Mouse (Mus musculus) myocyte (in vitro differentiated cells): Measurements from ENCODE around the gene Golga7b. TPM values are rescaled to one million over a fixed set of nuclear protein-coding genes. Genes with fewer than 3 reads are reported as not detected.

Experiments
- H3K27me3 ChIP-seq: one replicate; pipeline ENCODE4 v1.6.1; 2011; ENCODE audit not compliant: control insufficient read depth, insufficient read depth, insufficient read length
- H3K36me3 ChIP-seq: one replicate; pipeline ENCODE4 v1.6.1; 2011; ENCODE audit not compliant: control insufficient read depth, insufficient read depth
- H3K4me2 ChIP-seq: one replicate; pipeline ENCODE4 v1.6.1; 2011; ENCODE audit warnings: low read depth, control low read depth
- H3K4me3 ChIP-seq: one replicate; pipeline ENCODE4 v1.5.1; 2011; ENCODE audit warnings: mild to moderate bottlenecking, control low read depth, moderate library complexity
- H3K79me2 ChIP-seq: one replicate; pipeline ENCODE4 v1.6.1; 2011; ENCODE audit not compliant: control insufficient read depth, insufficient read depth
- H3ac ChIP-seq: one replicate; pipeline ENCODE4 v1.6.1; 2011; ENCODE audit not compliant: control insufficient read depth, insufficient read length
- CEBPB ChIP-seq: IDR thresholded peaks from 2 replicates; pipeline ENCODE4 v1.6.1; 2011; ENCODE audit warnings: mild to moderate bottlenecking, moderate library complexity; ENCODE audit not compliant: poor library complexity, insufficient read depth, severe bottlenecking
- E2F4 ChIP-seq: IDR thresholded peaks from one replicate; pipeline ENCODE4 v1.6.1; 2011; ENCODE audit warnings: mild to moderate bottlenecking, control low read depth, moderate library complexity; ENCODE audit not compliant: insufficient read depth
- MAX ChIP-seq: IDR thresholded peaks from one replicate; pipeline ENCODE4 v1.6.1; 2011; ENCODE audit warnings: low read depth, mild to moderate bottlenecking, control low read depth
- MYOD1 ChIP-seq, 3 experiments: IDR thresholded peaks; one replicate each; pipeline ENCODE4 v1.6.1; 2011; ENCODE audit warnings: control low read depth in 2 of 3, low read depth in 2 of 3, mild to moderate bottlenecking in 2 of 3, moderate library complexity in 1 of 3; ENCODE audit not compliant: insufficient read length in 2 of 3, control insufficient read depth in 1 of 3
- MYOG ChIP-seq, 3 experiments: IDR thresholded peaks; one replicate each; pipeline ENCODE4 v1.6.1; 2011; ENCODE audit warnings: control low read depth in 2 of 3, low read depth in 2 of 3, mild to moderate bottlenecking in 2 of 3; ENCODE audit not compliant: insufficient read length in 2 of 3, control insufficient read depth in 1 of 3, insufficient read depth in 1 of 3
- POLR2A ChIP-seq: IDR thresholded peaks from one replicate; pipeline ENCODE4 v1.6.1; 2011; ENCODE audit warnings: low read depth, mild to moderate bottlenecking, control low read depth, moderate library complexity; ENCODE audit not compliant: insufficient read length
- POLR2AphosphoS2 ChIP-seq: IDR thresholded peaks from one replicate; pipeline ENCODE4 v1.6.1; 2011; ENCODE audit warnings: low read depth, control low read depth; ENCODE audit not compliant: insufficient read length
- REST ChIP-seq: IDR thresholded peaks from one replicate; pipeline ENCODE4 v1.6.1; 2011; ENCODE audit warnings: mild to moderate bottlenecking, control low read depth, moderate library complexity; ENCODE audit not compliant: insufficient read depth, insufficient read length
- SRF ChIP-seq: IDR thresholded peaks from one replicate; pipeline ENCODE4 v1.6.1; 2011; ENCODE audit warnings: low read depth; ENCODE audit not compliant: control insufficient read depth, insufficient read length
- TCF12 ChIP-seq: IDR thresholded peaks from one replicate; pipeline ENCODE4 v1.6.1; 2011; ENCODE audit warnings: mild to moderate bottlenecking, control low read depth; ENCODE audit not compliant: poor library complexity, insufficient read depth, severe bottlenecking
- TCF3 ChIP-seq: IDR thresholded peaks from one replicate; pipeline ENCODE4 v1.6.1; 2011; ENCODE audit warnings: low read depth, control low read depth; ENCODE audit not compliant: insufficient read length
- USF1 ChIP-seq: IDR thresholded peaks from one replicate; pipeline ENCODE4 v1.6.1; 2011; ENCODE audit warnings: low read depth, mild to moderate bottlenecking, control low read depth, moderate library complexity
- polyA plus RNA-seq: library from polyadenylated mRNA; unstranded; fragments of >200 nt; fragmentation: generic; extraction: Trizol; gene quantifications from one replicate; pipeline ENCODE4 v1.2.1, GENCODE M21; 2012; ENCODE audit warnings: missing spikeins

The Golga7b gene
- polyA plus RNA-seq, 1 experiment: 0.06 TPM

DNA sequence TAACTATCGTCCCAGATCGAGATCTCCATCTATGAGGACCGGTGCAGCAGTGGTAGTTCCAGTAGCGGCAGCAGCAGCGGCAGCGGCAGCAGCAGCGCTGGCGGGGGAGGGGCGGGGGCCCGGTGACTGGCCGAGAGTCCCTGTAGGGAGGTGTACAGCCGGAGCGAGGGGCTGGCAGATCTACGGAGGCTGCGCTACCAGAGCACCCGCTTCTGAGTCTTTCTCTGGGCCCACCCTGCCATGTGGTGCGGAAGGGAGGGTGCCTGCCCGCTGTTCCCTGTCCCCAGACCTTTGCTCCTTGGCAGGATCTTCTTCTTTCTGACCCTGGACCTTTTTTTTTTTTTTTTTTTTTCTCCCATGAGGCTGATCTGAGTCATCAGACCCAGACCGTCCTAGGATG is 21.0 kb downstream of the Golga7b start:
- Histone ChIP-seq H3ac (no peak overlapping the region), H3K4me3 (no peak overlapping the region)

DNA sequence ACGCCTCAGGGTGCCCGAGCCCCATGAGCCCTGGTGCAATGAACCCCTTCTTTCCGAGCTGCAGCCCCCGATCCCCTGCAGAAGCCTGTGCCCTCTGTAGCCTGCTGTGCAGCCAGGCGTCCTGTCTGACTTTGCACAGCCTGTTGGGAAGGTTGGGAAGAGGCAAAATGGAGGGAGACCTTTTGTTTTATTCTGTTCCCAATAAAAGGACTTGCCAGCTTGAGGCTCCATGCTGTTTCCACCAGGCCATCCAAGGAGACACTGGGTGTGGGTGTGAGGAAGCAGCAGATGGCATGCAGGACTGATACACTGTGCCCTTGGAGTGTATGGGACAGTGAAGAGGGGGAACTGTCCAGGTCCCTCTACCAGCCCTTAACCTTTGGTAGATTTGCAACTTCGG is 22.7 kb downstream of the Golga7b start:
- H3K79me2 ChIP-seq: no peaks in the 10 kb centered on the region
- peaks cover 19% of the 10 kb centered on the region for H3K27me3 ChIP-seq
- H3ac ChIP-seq: no peak overlapping the region
- no peak overlapping the region for H3K4me2 ChIP-seq
- H3K4me3 ChIP-seq: no peak overlapping the region
- no peaks in the 10 kb centered on the region for H3K36me3 ChIP-seq
- no peak for TF ChIP-seq MYOG (IDR thresholded peaks at IDR 0.05; ENCODE audit: control insufficient read depth in 1 of 3, insufficient read depth in 1 of 3, insufficient read length in 2 of 3, low read depth in 2 of 3)
- no peak for TF ChIP-seq CEBPB
- no peak for TF ChIP-seq SRF
- TF ChIP-seq POLR2AphosphoS2: no peak
- TF ChIP-seq REST: no peak
- TF ChIP-seq TCF12: no peak
- no peak for TF ChIP-seq USF1
- no peak for TF ChIP-seq POLR2A
- TF ChIP-seq TCF3: no peak
- no peak for TF ChIP-seq MAX
- TF ChIP-seq E2F4: no peak
- no peak for TF ChIP-seq MYOD1 (IDR thresholded peaks at IDR 0.05; ENCODE audit: control insufficient read depth in 1 of 3, insufficient read length in 2 of 3, low read depth in 2 of 3)

More for the DNA sequence above, 21.0 kb downstream of the Golga7b start:
- H3K36me3 ChIP-seq: no peaks in the 10 kb centered on the region
- TF ChIP-seq USF1: no peak
- no peak for TF ChIP-seq TCF3
- TF ChIP-seq MAX: no peak
- TF ChIP-seq REST: no peak
- no peak for TF ChIP-seq POLR2AphosphoS2
- no peak for TF ChIP-seq CEBPB
- TF ChIP-seq SRF: no peak
- TF ChIP-seq E2F4: no peak
- no peak for TF ChIP-seq POLR2A
- no peak for TF ChIP-seq MYOG (IDR thresholded peaks at IDR 0.05; ENCODE audit: control insufficient read depth in 1 of 3, insufficient read depth in 1 of 3, insufficient read length in 2 of 3, low read depth in 2 of 3)
- no peak for TF ChIP-seq TCF12
- TF ChIP-seq MYOD1 (IDR thresholded peaks at IDR 0.05; ENCODE audit: control insufficient read depth in 1 of 3, insufficient read length in 2 of 3, low read depth in 2 of 3): no peak
- H3K4me2 ChIP-seq: peak overlapping the region; percentile 64
- H3K27me3 ChIP-seq: peaks cover 16% of the 10 kb centered on the region
- H3K79me2 ChIP-seq: no peaks in the 10 kb centered on the region

GRCm38 (mm10) chr19:42271182-42271581 is 23.8 kb downstream of the Golga7b start:
- Histone ChIP-seq H3K79me2 (no peaks in the 10 kb centered on the region), H3ac (no peak overlapping the region), H3K36me3 (no peaks in the 10 kb centered on the region), H3K4me2 (no peak overlapping the region), H3K4me3 (no peak overlapping the region), H3K27me3 (peaks cover 29% of the 10 kb centered on the region)
- TF ChIP-seq MYOD1 (IDR thresholded peaks at IDR 0.05; ENCODE audit: control insufficient read depth in 1 of 3, insufficient read length in 2 of 3, low read depth in 2 of 3) (no peak), REST (no peak), TCF3 (no peak), MYOG (IDR thresholded peaks at IDR 0.05; ENCODE audit: control insufficient read depth in 1 of 3, insufficient read depth in 1 of 3, insufficient read length in 2 of 3, low read depth in 2 of 3) (no peak), TCF12 (no peak), E2F4 (no peak), CEBPB (no peak), POLR2A (no peak), POLR2AphosphoS2 (no peak), MAX (no peak), USF1 (no peak), SRF (no peak)

- H3K36me3 ChIP-seq: no peaks in the 10 kb centered on the region
- H3K27me3 ChIP-seq: peaks cover 40% of the 10 kb centered on the region
- no peak overlapping the region for H3ac ChIP-seq
- no peaks in the 10 kb centered on the region for H3K79me2 ChIP-seq
- no peak overlapping the region for H3K4me3 ChIP-seq
- no peak for TF ChIP-seq CEBPB
- TF ChIP-seq E2F4: no peak
- no peak for TF ChIP-seq POLR2A
- TF ChIP-seq REST: no peak
- TF ChIP-seq MYOD1 (IDR thresholded peaks at IDR 0.05; ENCODE audit: control insufficient read depth in 1 of 3, insufficient read length in 2 of 3, low read depth in 2 of 3): no peak
- no peak for TF ChIP-seq MYOG (IDR thresholded peaks at IDR 0.05; ENCODE audit: control insufficient read depth in 1 of 3, insufficient read depth in 1 of 3, insufficient read length in 2 of 3, low read depth in 2 of 3)
- no peak overlapping the region for H3K4me2 ChIP-seq
These were observed 24.9 kb downstream of the Golga7b start for GRCm38 (mm10) chr19:42272003-42272963.

GRCm38 (mm10) chr19:42277288-42277687 is 29.9 kb downstream of the Golga7b start:
- no peak for TF ChIP-seq TCF3
- no peak for TF ChIP-seq POLR2AphosphoS2
- no peak for TF ChIP-seq MAX
- no peak for TF ChIP-seq TCF12
- TF ChIP-seq E2F4: no peak
- TF ChIP-seq POLR2A: no peak
- TF ChIP-seq MYOG (IDR thresholded peaks at IDR 0.05; ENCODE audit: control insufficient read depth in 1 of 3, insufficient read depth in 1 of 3, insufficient read length in 2 of 3, low read depth in 2 of 3): no peak
- TF ChIP-seq SRF: no peak
- TF ChIP-seq USF1: no peak
- no peak for TF ChIP-seq CEBPB
- TF ChIP-seq REST: no peak
- no peak for TF ChIP-seq MYOD1 (IDR thresholded peaks at IDR 0.05; ENCODE audit: control insufficient read depth in 1 of 3, insufficient read length in 2 of 3, low read depth in 2 of 3)
- H3ac ChIP-seq: no peak overlapping the region
- H3K79me2 ChIP-seq: no peaks in the 10 kb centered on the region
- H3K4me3 ChIP-seq: no peak overlapping the region
- no peaks in the 10 kb centered on the region for H3K36me3 ChIP-seq
- peaks cover 74% of the 10 kb centered on the region for H3K27me3 ChIP-seq
- H3K4me2 ChIP-seq: no peak overlapping the region
